Mouse (Mus musculus) embryonic facial prominence, embryonic 10.5 days (tissue): Measurements from ENCODE around the gene Mnat1. TPM values are rescaled to one million over a fixed set of nuclear protein-coding genes. Genes with fewer than 3 reads are reported as not detected.

Source experiments
- DNase-seq: peaks from one replicate; pipeline ENCODE4 v3.0.0-alpha.2; 2017; ENCODE audit warnings: low spot score
- H3K27ac ChIP-seq: fragments of 300-500 bp; sonication (generic); replicated peaks from 2 replicates; pipeline ENCODE4 v1.5.1; 2016; ENCODE audit warnings: mild to moderate bottlenecking
- H3K27me3 ChIP-seq: fragments of 300-500 bp; sonication (generic); replicated peaks from 2 replicates; pipeline ENCODE4 v1.6.1; 2016; ENCODE audit warnings: low read depth, mild to moderate bottlenecking; ENCODE audit not compliant: poor library complexity, severe bottlenecking
- H3K36me3 ChIP-seq: fragments of 300-500 bp; sonication (generic); replicated peaks from 2 replicates; pipeline ENCODE4 v1.6.1; 2016; ENCODE audit warnings: mild to moderate bottlenecking, moderate library complexity
- H3K4me1 ChIP-seq: fragments of 300-500 bp; sonication (generic); 2 replicates; pipeline ENCODE4 v1.6.1; 2016
- H3K4me3 ChIP-seq: fragments of 300-500 bp; sonication (generic); 2 replicates; pipeline ENCODE4 v1.5.1; 2016; ENCODE audit warnings: mild to moderate bottlenecking, moderate library complexity
- H3K9me3 ChIP-seq: fragments of 300-500 bp; sonication (generic); 2 replicates; pipeline ENCODE4 v1.6.1; 2016; ENCODE audit warnings: mild to moderate bottlenecking
- WGBS: fragments of 180-500 bp; shearing (Covaris S2); methylation state at CpG from one replicate; pipeline ENCODE4 v1.1.7; 2016; 5-methylcytosine and 5-hydroxymethylcytosine counted together
- polyA plus RNA-seq: library from polyadenylated mRNA; unstranded; fragments of >200 nt; fragmentation: Nextera tagmentation; extraction: Ambion mirVana; gene quantifications from 2 replicates; pipeline ENCODE4 v1.2.1, GENCODE M21; 2016

The Mnat1 gene
- polyA plus RNA-seq, 1 experiment from 2014 or later, result 40.8 TPM

- DNase-seq, result no peak
Measured at GRCm38 (mm10) chr12:73162408-73163181, 39.1 kb downstream of the Mnat1 start.

GRCm38 (mm10) chr12:73170794-73171193 lies 47.3 kb downstream of the Mnat1 start:
- no peaks in the 10 kb centered on the region for H3K27me3 ChIP-seq
- peaks cover 25% of the 10 kb centered on the region for H3K36me3 ChIP-seq
- no peak for DNase-seq
- 88% methylated on average over 6 of the region's 6 CpGs for WGBS
- H3K9me3 ChIP-seq, result peaks cover 3% of the 10 kb centered on the region; the same call in 1 of the 2 replicates
- H3K4me3 ChIP-seq, result no peak overlapping the region
- no peak overlapping the region for H3K27ac ChIP-seq
- no peaks in the 10 kb centered on the region for H3K4me1 ChIP-seq

More at GRCm38 (mm10) chr12:73162408-73163181, 39.1 kb downstream of the Mnat1 start:
- Histone ChIP-seq H3K36me3 (peaks cover 12% of the 10 kb centered on the region), H3K27me3 (no peaks in the 10 kb centered on the region), H3K4me1 (no peaks in the 10 kb centered on the region), H3K9me3 (peaks cover 8% of the 10 kb centered on the region; the same call in 1 of the 2 replicates), H3K4me3 (no peak overlapping the region), H3K27ac (no peak overlapping the region)
- WGBS, result 86% methylated on average over 13 of the region's 13 CpGs

DNA sequence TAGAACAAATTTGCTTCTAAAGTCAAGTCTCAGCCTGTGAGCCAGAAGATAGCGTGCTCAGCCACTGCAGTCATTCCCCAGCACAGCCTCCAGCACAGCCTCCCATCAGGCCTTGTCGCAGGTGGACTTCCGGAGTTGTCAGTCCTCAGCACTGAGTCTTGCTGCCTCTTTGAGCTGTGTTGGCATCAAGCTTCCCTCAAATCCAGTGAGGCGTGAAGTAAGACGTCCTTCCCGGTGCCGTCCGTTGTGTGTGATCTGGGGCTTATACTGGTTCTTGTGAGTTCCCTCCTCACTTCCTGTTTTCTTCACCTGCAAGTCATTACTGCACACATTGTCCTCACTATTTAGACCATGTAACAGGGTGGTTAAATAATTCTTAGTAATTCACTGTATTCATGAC lies 60.4 kb downstream of the Mnat1 start:
- Histone ChIP-seq H3K27me3 (no peaks in the 10 kb centered on the region), H3K4me1 (peaks cover 5% of the 10 kb centered on the region), H3K4me3 (no peak overlapping the region), H3K36me3 (peaks cover 29% of the 10 kb centered on the region), H3K9me3 (no peaks in the 10 kb centered on the region), H3K27ac (no peak overlapping the region)
- DNase-seq, result no peak
- WGBS, result 47% methylated on average over 8 of the region's 8 CpGs

GRCm38 (mm10) chr12:73197363-73197762 lies 73.8 kb downstream of the Mnat1 start:
- Histone ChIP-seq H3K36me3 (peaks cover under 1% of the 10 kb centered on the region; the same call in 1 of the 2 replicates), H3K4me3 (no peak overlapping the region), H3K27ac (no peak overlapping the region), H3K27me3 (no peaks in the 10 kb centered on the region), H3K4me1 (peaks cover 12% of the 10 kb centered on the region), H3K9me3 (no peaks in the 10 kb centered on the region)
- DNase-seq, result no peak
- WGBS, result 92% methylated on average over 6 of the region's 6 CpGs

- Histone ChIP-seq H3K27me3 (no peaks in the 10 kb centered on the region), H3K9me3 (no peaks in the 10 kb centered on the region), H3K36me3 (no peaks in the 10 kb centered on the region; the same call in 1 of the 2 replicates), H3K4me1 (peaks cover 12% of the 10 kb centered on the region), H3K4me3 (no peak overlapping the region), H3K27ac (no peak overlapping the region)
- WGBS, result 72% methylated on average over 1 of the region's 1 CpGs
- DNase-seq, result no peak
Measured at GRCm38 (mm10) chr12:73198451-73198850, 74.9 kb downstream of the Mnat1 start.

GRCm38 (mm10) chr12:73199375-73199774 lies 75.9 kb downstream of the Mnat1 start:
- no peaks in the 10 kb centered on the region for H3K27me3 ChIP-seq
- DNase-seq, result no peak
- H3K27ac ChIP-seq, result no peak overlapping the region
- 49% methylated on average over 7 of the region's 7 CpGs for WGBS
- peaks cover 12% of the 10 kb centered on the region for H3K4me1 ChIP-seq
- no peak overlapping the region for H3K4me3 ChIP-seq
- no peaks in the 10 kb centered on the region for H3K9me3 ChIP-seq
- H3K36me3 ChIP-seq, result no peaks in the 10 kb centered on the region; the same call in 1 of the 2 replicates

DNA sequence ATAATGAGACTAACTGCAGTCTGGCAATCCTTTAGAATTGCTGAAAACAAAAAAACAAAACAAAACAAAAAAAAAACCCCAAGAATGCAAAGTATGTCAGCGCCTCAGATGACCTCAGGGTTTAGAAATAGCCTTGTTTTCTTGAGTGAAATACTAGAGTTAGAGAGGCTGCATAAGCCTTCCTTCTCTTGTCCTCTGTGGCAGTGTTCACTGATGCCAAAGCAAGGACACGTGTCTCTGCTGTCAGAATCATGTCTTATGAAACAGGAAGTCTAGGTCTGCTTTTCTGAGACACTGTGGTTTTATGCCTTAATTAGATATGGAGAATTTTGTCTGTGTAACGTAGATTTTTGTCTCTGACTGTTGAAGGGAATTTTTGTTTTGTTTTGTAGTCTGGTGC lies 78.1 kb downstream of the Mnat1 start:
- H3K4me3 ChIP-seq, result no peak overlapping the region
- H3K36me3 ChIP-seq, result no peaks in the 10 kb centered on the region; the same call in 1 of the 2 replicates
- 14% methylated on average over 3 of the region's 3 CpGs for WGBS
- no peak for DNase-seq
- no peak overlapping the region; the same call in 1 of the 2 replicates for H3K27ac ChIP-seq
- H3K4me1 ChIP-seq, result peaks cover 24% of the 10 kb centered on the region
- no peaks in the 10 kb centered on the region for H3K27me3 ChIP-seq
- no peaks in the 10 kb centered on the region for H3K9me3 ChIP-seq

GRCm38 (mm10) chr12:73205710-73206649 lies 82.5 kb downstream of the Mnat1 start:
- DNase-seq, result no peak
- Histone ChIP-seq H3K9me3 (no peaks in the 10 kb centered on the region), H3K27me3 (no peaks in the 10 kb centered on the region), H3K36me3 (no peaks in the 10 kb centered on the region), H3K4me3 (no peak overlapping the region), H3K4me1 (peaks cover 27% of the 10 kb centered on the region), H3K27ac (no peak overlapping the region)
- WGBS, result 73% methylated on average over 11 of the region's 11 CpGs

GRCm38 (mm10) chr12:73207008-73207407 lies 83.5 kb downstream of the Mnat1 start:
- 61% methylated on average over 4 of the region's 4 CpGs for WGBS
- Histone ChIP-seq H3K36me3 (no peaks in the 10 kb centered on the region), H3K27me3 (no peaks in the 10 kb centered on the region), H3K27ac (no peak overlapping the region), H3K4me1 (peaks cover 21% of the 10 kb centered on the region), H3K4me3 (no peak overlapping the region), H3K9me3 (no peaks in the 10 kb centered on the region)
- DNase-seq, result no peak

DNA sequence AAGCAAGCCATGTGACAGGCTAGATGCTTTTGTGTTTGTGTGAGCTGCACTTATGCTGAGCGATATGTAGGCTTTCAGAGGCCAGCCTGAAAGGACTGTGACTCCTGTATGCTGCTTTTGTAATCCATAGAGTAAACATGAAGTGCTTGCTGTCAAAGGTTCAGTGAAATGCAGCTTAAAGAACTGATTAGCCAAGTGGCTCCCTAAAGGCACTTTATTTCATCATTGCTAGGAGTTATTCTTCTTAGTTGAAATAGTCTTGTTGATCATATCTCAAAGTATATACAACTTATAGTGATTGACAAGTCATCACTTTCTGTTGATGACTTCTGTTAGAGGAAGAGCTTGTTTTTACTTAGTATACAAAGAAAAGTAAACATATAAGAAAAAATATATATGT lies 83.9 kb downstream of the Mnat1 start:
- Histone ChIP-seq H3K36me3 (no peaks in the 10 kb centered on the region), H3K4me3 (no peak overlapping the region), H3K27me3 (no peaks in the 10 kb centered on the region), H3K9me3 (no peaks in the 10 kb centered on the region), H3K4me1 (peaks cover 21% of the 10 kb centered on the region), H3K27ac (no peak overlapping the region)
- no peak for DNase-seq
- WGBS, result 75% methylated on average over 1 of the region's 1 CpGs

DNA sequence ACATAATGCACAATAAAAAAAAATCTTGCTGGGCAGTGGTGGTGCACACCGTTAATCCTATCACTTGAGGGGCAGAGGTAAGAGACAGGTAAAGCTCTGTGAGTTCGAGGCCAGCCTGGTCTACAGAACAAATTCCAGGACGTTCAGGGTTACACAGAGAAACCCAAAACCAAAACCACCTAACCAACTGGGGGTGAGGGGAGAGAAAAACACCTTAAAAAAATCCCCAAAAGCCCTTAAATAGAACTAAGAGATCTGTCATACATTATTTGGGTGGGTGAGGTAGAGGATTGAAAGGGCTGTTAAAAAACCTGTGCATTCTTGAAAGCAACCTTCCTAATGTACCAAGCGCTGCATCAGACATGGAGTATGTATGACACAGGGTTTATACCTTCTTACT lies 85.0 kb downstream of the Mnat1 start:
- Histone ChIP-seq H3K27ac (no peak overlapping the region), H3K4me1 (peaks cover 21% of the 10 kb centered on the region), H3K27me3 (no peaks in the 10 kb centered on the region), H3K36me3 (no peaks in the 10 kb centered on the region), H3K9me3 (no peaks in the 10 kb centered on the region), H3K4me3 (no peak overlapping the region)
- DNase-seq, result no peak
- WGBS, result 88% methylated on average over 4 of the region's 4 CpGs

DNA sequence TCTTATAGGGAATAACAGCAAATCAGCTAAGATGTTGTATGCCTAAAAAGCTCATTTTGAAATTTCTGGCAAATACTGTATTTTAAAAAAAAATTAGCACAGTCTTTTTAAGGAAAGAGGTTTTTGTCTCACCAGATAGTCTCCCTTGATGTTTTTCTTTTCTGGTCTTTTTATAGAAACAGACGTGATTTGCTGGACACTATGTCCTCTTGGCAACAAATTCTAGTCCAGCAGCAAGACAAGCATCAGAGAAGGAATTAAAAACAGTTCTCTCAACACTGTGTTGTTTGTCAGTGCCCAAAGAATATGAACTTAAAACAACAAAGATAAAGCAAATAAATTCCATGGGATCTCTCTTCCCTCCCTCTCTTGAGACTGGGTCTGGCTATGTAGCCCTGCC lies 85.6 kb downstream of the Mnat1 start:
- H3K27me3 ChIP-seq, result no peaks in the 10 kb centered on the region
- no peaks in the 10 kb centered on the region for H3K9me3 ChIP-seq
- no peak overlapping the region for H3K4me3 ChIP-seq
- no peaks in the 10 kb centered on the region for H3K36me3 ChIP-seq
- H3K27ac ChIP-seq, result no peak overlapping the region
- no peak for DNase-seq
- peaks cover 21% of the 10 kb centered on the region for H3K4me1 ChIP-seq
- WGBS, result 78% methylated on average over 1 of the region's 1 CpGs
